Mouse (Mus musculus) lung, postnatal 0 days (tissue): ENCODE results near the gene Ltb. TPM values are rescaled to one million over a fixed set of nuclear protein-coding genes. Genes with fewer than 3 reads are reported as not detected.

ENCODE experiments used
- ATAC-seq: fragments of 200-750 bp; cut with Nextera tagmentation; 2 replicates; pipeline ENCODE4 v1.8.0; 2017; ENCODE audit warnings: moderate library complexity
- DNase-seq: peaks from one replicate; pipeline ENCODE4 v3.0.0-alpha.2; 2016; ENCODE audit warnings: low spot score
- H3K27ac ChIP-seq: fragments of 300-500 bp; sonication (generic); 2 replicates; pipeline ENCODE4 v1.5.1; 2014; ENCODE audit warnings: antibody characterized with exemption, mild to moderate bottlenecking, low read length, mixed read lengths
- H3K27me3 ChIP-seq: fragments of 300-500 bp; sonication (generic); replicated peaks from 2 replicates; pipeline ENCODE4 v1.6.1; 2014; ENCODE audit warnings: low read length, mixed read lengths; ENCODE audit not compliant: insufficient read depth
- H3K36me3 ChIP-seq: fragments of 300-500 bp; sonication (generic); 2 replicates; pipeline ENCODE4 v1.6.1; 2014; ENCODE audit warnings: low read length, mixed read lengths; ENCODE audit not compliant: insufficient read depth
- H3K4me1 ChIP-seq: fragments of 300-500 bp; sonication (generic); 2 replicates; pipeline ENCODE4 v1.6.1; 2014; ENCODE audit warnings: antibody characterized with exemption, low read depth, low read length, mixed read lengths; ENCODE audit not compliant: insufficient read depth
- H3K4me2 ChIP-seq: fragments of 300-500 bp; sonication (generic); replicated peaks from 2 replicates; pipeline ENCODE4 v1.6.1; 2014; ENCODE audit warnings: low read depth, mild to moderate bottlenecking, low read length, moderate library complexity, mixed read lengths
- H3K4me3 ChIP-seq: fragments of 300-500 bp; sonication (generic); 2 replicates; pipeline ENCODE4 v1.5.1; 2014; ENCODE audit warnings: low read depth, low read length
- H3K9ac ChIP-seq: fragments of 300-500 bp; sonication (generic); replicated peaks from 2 replicates; pipeline ENCODE4 v1.6.1; 2014; ENCODE audit warnings: low read depth, mild to moderate bottlenecking
- H3K9me3 ChIP-seq: fragments of 300-500 bp; sonication (generic); 2 replicates; pipeline ENCODE4 v1.6.1; 2016; ENCODE audit warnings: low read length, mixed read lengths
- CTCF ChIP-seq: IDR thresholded peaks from 2 replicates; pipeline ENCODE4 v1.5.1; 2016; ENCODE audit warnings: antibody characterized with exemption, mild to moderate bottlenecking
- EP300 ChIP-seq: IDR thresholded peaks from 2 replicates; pipeline ENCODE4 v1.6.1; 2016; ENCODE audit warnings: antibody characterized with exemption, mild to moderate bottlenecking, control low read depth
- WGBS: fragments of 180-500 bp; shearing (Covaris S2); extraction: QIAGEN DNeasy Blood & Tissue Kit; methylation state at CpG from one replicate; pipeline ENCODE4 v1.1.7; 2014; 5-methylcytosine and 5-hydroxymethylcytosine counted together
- polyA plus RNA-seq: library from polyadenylated mRNA; unstranded; fragments of >200 nt; fragmentation: Nextera tagmentation; extraction: Ambion mirVana; gene quantifications from 2 replicates; pipeline ENCODE4 v1.2.1, GENCODE M21; 2015

Ltb gene
- polyA plus RNA-seq, 1 experiment from 2014 or later: 2.3 TPM

DNA sequence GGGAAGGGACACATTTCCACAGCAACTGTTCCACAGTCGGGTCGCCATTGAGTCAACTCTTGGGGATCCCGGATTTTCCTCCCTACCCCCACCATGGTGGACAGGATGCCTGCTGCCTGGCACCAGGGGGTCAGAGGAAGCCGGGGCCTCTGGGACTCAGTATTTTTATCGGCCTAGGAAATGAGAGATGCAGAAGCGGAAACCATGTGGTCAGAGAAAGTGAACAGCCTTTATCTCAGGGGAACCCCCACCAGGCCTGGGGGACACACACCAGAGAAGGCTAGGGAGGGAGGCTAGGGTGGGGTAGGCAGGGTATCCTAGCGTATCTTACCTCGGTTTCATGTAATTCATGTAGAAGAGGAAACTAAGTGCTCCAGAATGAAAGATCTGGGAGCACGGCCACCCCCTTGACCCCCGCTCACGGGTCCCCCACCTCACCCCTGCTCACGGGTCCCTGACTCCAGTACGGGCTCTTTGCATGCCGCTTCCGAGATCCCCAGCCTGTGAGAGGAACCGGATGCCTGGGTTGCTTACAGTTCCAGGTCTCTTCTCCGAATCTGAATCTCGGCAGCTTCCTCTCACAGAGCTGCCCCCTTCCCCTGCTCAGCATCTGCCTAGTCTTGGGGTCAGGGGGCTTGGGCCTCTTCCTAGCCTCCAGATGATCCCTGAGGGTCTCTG is 24.4 kb downstream of the Ltb start:
- H3K9ac ChIP-seq: no peak overlapping the region
- H3K4me2 ChIP-seq: peak overlapping the region; percentile 28; the same call in 1 of the 2 replicates

DNA sequence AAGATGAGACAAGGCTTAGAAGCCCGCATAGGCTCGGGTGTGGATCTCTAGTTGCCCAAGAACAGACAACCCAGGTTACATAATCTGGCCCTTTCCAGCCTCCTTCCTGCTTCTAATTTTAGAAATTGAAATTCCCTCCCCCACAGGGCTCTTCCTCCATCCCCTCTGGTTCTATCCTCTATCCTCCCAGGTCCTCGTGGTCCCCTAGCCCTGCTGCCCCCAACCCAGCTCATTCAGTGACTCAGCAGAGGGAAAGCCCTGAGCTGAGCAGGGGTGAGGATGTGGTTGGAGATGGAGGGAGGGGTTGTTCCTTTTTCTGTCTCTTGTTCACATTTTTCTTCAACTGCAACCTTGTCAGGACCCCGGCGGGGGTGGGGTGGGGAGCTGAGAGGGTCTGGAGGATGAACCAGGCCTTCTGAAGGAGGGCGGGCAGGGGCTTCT is 25.4 kb downstream of the Ltb start:
- TF ChIP-seq CTCF (no peak), EP300 (no peak)
- WGBS: 54% methylated on average over 6 of the region's 6 CpGs
- H3K4me3 ChIP-seq: no peak overlapping the region
- H3K27ac ChIP-seq: no peak overlapping the region
- H3K9me3 ChIP-seq: no peaks in the 10 kb centered on the region
- H3K4me1 ChIP-seq: peaks cover 10% of the 10 kb centered on the region
- H3K27me3 ChIP-seq: no peaks in the 10 kb centered on the region
- 0 out of 2 replicates have a peak overlapping the region, but pooled peaks have one; percentile 3 for H3K4me2 ChIP-seq
- DNase-seq (peak; percentile 33), ATAC-seq (no peak)
- H3K9ac ChIP-seq: no peak overlapping the region
- 0 out of 2 replicates have a peak, but pooled peaks cover 5% of the 10 kb centered on the region for H3K36me3 ChIP-seq

More for the DNA sequence above, 24.4 kb downstream of the Ltb start:
- Histone ChIP-seq H3K27ac (peak overlapping the region; percentile 54), H3K4me3 (no peak overlapping the region), H3K27me3 (no peaks in the 10 kb centered on the region), H3K36me3 (0 out of 2 replicates have a peak, but pooled peaks cover 5% of the 10 kb centered on the region), H3K9me3 (no peaks in the 10 kb centered on the region), H3K4me1 (peaks cover 10% of the 10 kb centered on the region)
- 68% methylated on average over 18 of the region's 18 CpGs for WGBS
- ATAC-seq: peak; percentile 63
- peak; percentile 53 for DNase-seq
- TF ChIP-seq CTCF (no peak), EP300 (no peak)

DNA sequence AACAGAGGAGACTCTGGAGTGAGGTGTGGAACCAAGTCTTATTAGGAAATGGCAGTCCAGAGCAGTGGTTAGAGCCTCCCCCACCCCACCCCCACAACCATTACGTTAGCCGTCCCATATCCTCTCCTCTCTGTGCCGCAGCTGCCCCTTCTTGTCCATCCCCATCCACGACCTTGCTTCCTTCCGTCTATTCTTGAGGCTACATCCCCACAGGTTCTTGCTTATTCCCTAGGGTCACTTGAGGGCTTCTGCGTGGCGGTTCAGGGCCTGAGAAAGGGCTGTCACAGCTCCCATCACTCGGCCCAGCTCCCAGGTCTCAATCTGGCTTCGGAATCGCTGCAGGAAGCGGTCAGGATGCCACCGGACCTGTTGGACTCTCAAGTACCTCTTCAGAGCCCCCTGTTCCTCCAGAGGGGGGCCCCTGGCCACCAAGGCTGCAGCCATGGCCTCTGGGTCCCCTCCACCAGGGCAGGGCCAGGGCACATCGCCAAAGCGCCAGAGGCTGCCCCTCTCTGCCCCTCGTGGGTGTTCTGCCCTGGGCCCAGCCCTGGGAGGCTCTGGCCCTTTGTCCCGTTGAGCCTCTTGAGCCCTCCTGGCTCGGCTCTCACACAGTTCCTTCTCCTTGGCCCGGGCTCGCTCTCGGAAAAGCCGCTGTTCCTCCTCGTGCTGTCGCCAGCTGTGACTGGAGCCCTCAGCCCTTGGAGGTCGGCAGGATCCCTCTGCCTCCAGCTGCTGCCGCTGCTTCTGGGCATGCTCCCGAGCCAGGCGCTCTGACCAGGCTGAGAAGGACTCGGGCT is 26.1 kb downstream of the Ltb start, which contains the start of gene Gm16181:
TSS of gene Gm16181 (plus strand) at position 679 of the 797 bp plus-strand sequence.
- Histone ChIP-seq H3K9ac (no peak within 1 kb of the TSS), H3K27me3 (no peaks in the 10 kb centered on the region), H3K36me3 (0 out of 2 replicates have a peak, but pooled peaks cover 10% of the 10 kb centered on the region), H3K9me3 (no peaks in the 10 kb centered on the region), H3K4me1 (peaks cover 10% of the 10 kb centered on the region), H3K4me2 (0 out of 2 replicates have a peak within 1 kb of the TSS, but pooled peaks have one; percentile 3), H3K4me3 (no peak within 1 kb of the TSS), H3K27ac (peak within 1 kb of the TSS; percentile 71)
- ATAC-seq: peak; percentile 58
- TF ChIP-seq CTCF (no peak), EP300 (no peak)
- peak; percentile 60 for DNase-seq
- WGBS: 53% methylated on average over 28 of the region's 28 CpGs

DNA sequence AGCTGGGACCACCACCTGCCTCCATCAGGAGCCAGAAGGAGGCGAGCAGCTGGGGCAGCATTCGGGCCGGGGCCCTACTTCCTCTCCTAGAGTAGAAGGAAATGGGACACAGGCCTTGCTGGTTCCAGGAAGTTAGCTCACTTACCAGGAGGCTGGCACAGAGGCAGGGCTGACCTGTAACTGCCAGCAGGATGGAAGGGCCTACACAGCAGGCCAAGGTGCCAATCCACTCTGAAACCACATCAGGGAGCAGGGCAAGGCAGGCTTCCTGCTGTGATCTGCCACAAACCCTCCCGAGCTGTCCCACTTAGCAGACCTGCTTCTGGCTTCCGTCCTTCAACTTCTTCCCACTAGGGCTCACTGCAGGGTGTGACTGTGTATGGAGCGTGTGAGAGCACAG is 28.1 kb downstream of the Ltb start:
- no peaks in the 10 kb centered on the region for H3K27me3 ChIP-seq
- no peak overlapping the region for H3K4me3 ChIP-seq
- H3K4me1 ChIP-seq: peaks cover 10% of the 10 kb centered on the region
- peak; percentile 51 for DNase-seq
- WGBS: 60% methylated on average over 6 of the region's 6 CpGs
- H3K9ac ChIP-seq: no peak overlapping the region
- no peaks in the 10 kb centered on the region for H3K9me3 ChIP-seq
- 0 out of 2 replicates have a peak, but pooled peaks cover 11% of the 10 kb centered on the region for H3K36me3 ChIP-seq
- H3K27ac ChIP-seq: 0 out of 2 replicates have a peak overlapping the region, but pooled peaks have one; percentile 26
- TF ChIP-seq EP300 (no peak), CTCF (no peak)
- no peak overlapping the region for H3K4me2 ChIP-seq
- ATAC-seq: peak; percentile 27

DNA sequence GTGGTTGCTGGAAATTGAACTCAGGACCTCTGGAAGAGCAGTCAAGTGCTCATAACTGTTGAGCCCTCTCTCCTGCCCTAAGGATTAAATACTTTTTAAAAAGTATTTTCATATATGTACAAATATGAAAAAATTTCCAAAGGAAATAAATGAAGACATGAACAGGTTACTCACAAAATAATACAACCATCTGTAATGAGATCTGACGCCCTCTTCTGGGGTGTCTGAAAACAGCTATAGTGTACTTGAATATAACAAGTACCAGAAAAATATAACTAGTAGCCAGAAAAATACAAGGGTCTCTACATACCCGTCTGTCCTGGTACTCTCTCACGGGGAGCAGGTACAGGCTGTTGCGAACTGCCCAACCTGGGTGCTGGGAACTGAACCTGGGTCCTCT is 30.4 kb downstream of the Ltb start:
- no peaks in the 10 kb centered on the region for H3K27me3 ChIP-seq
- no peaks in the 10 kb centered on the region for H3K9me3 ChIP-seq
- H3K4me1 ChIP-seq: peaks cover 6% of the 10 kb centered on the region
- no peak overlapping the region for H3K4me3 ChIP-seq
- no peak for DNase-seq
- no peak for TF ChIP-seq EP300
- no peak for TF ChIP-seq CTCF
- no peak for ATAC-seq
- H3K27ac ChIP-seq: no peak overlapping the region
- 96% methylated on average over 4 of the region's 4 CpGs for WGBS
- 0 out of 2 replicates have a peak, but pooled peaks cover 11% of the 10 kb centered on the region for H3K36me3 ChIP-seq
- no peak overlapping the region for H3K9ac ChIP-seq
- no peak overlapping the region for H3K4me2 ChIP-seq

DNA sequence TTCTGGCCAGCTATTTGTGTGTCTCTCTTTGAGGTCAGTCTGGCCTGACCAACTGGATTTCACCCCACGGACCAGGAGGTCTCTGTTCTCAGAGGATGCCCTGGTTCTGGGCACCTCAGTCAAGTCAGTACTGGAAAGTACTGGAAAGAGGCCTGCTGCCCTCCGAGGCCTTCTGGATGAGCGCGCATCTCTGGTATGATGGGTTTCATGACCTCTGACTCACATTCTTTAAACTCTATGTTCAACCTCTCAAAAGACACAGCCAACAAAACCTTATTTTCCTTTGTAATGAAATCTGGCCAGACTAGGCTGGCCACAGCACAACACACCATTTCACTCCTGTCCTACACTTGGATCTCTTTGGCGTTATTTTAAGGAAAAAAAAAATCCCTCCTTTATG is 31.2 kb downstream of the Ltb start:
- 90% methylated on average over 5 of the region's 5 CpGs for WGBS
- no peak overlapping the region for H3K4me2 ChIP-seq
- no peak for ATAC-seq
- H3K27me3 ChIP-seq: no peaks in the 10 kb centered on the region
- H3K27ac ChIP-seq: no peak overlapping the region
- no peak for TF ChIP-seq CTCF
- TF ChIP-seq EP300: no peak
- H3K9me3 ChIP-seq: no peaks in the 10 kb centered on the region
- peaks cover under 1% of the 10 kb centered on the region for H3K4me1 ChIP-seq
- 0 out of 2 replicates have a peak, but pooled peaks cover 7% of the 10 kb centered on the region for H3K36me3 ChIP-seq
- no peak for DNase-seq
- no peak overlapping the region for H3K9ac ChIP-seq
- H3K4me3 ChIP-seq: no peak overlapping the region
